Mouse (Mus musculus) spleen, postnatal 4 days (tissue): ENCODE measurements at regions not wholly inside any gene's neighbourhood (a gene's known extent, or its start where the extent isn't known, plus 50 kb on each side); places are given as distances from the start of the nearest gene placed in this dataset.
"Not testable (repeated sequence)": the region's sequence is repeated elsewhere in the genome, so short reads cannot be mapped to it uniquely, and the experiment has no call there.

Experiments
- DNase-seq, 2 experiments: peaks; one replicate each; pipeline ENCODE4 v3.0.0; 2022; ENCODE audit warnings: low spot score in 2 of 2

GRCm38 (mm10) chr4:44424831-44425704 is 124.4 kb downstream of the Melk start:
- DNase-seq, result no peak

- no peak for DNase-seq
These were observed 133.9 kb downstream of the Melk start for GRCm38 (mm10) chr4:44434593-44434992.

- no peak for DNase-seq
These were observed 144.8 kb downstream of the Melk start for GRCm38 (mm10) chr4:44445511-44445910.

- DNase-seq, result no peak
These were observed 150.3 kb downstream of the Melk start for GRCm38 (mm10) chr4:44450881-44451532.

GRCm38 (mm10) chr4:44452043-44452618 is 151.5 kb downstream of the Melk start:
- no peak for DNase-seq

GRCm38 (mm10) chr4:44453552-44453951 is 152.9 kb downstream of the Melk start:
- no peak for DNase-seq

GRCm38 (mm10) chr4:44455851-44456250 is 155.2 kb downstream of the Melk start:
- DNase-seq, result peak in 1 of 2 experiments; percentile 30

- not testable (repeated sequence) for DNase-seq
These were observed 172.8 kb downstream of the Melk start for GRCm38 (mm10) chr4:44473511-44473910.
